Comparison of ENCODE assay signal across 12 mouse cellular contexts in genomic region chr5:150331821-150332220, GRCm38 (mm10).
DNase-seq lines count a peak whose midpoint lies in the region.
"Had no signal": no experiment of that assay in that cellular context is flagged by ENCODE, and none has a peak within 500 bp of the region (broad histone marks: within the 10 kb centered on the region; RNA-seq: fewer than 3 reads in every experiment).

No protein-coding gene starts in this region.

- no peaks in the 10 kb centered on the region for H3K9me3 ChIP-seq in heart, embryonic 10.5 days
- H3K9me3 ChIP-seq: limb, embryonic 12.5 days; neural tube, embryonic 15.5 days had no signal

- H3K27ac ChIP-seq in heart, embryonic 10.5 days = no peak overlapping the region
- H3K27ac ChIP-seq: limb, embryonic 12.5 days; neural tube, embryonic 15.5 days had no signal

- H3K4me3 ChIP-seq in heart, embryonic 10.5 days = no peak overlapping the region
- H3K4me3 ChIP-seq: heart, embryonic 13.5 days; limb, embryonic 12.5 days; neural tube, embryonic 15.5 days had no signal

- 83% methylated on average over 2 of the region's 2 CpGs for WGBS in heart, embryonic 10.5 days

- peaks cover 12% of the 10 kb centered on the region for H3K4me1 ChIP-seq in heart, embryonic 10.5 days
- H3K4me1 ChIP-seq: limb, embryonic 12.5 days; neural tube, embryonic 15.5 days had no signal

- peaks cover 8% of the 10 kb centered on the region for H3K36me3 ChIP-seq in heart, embryonic 10.5 days
- H3K36me3 ChIP-seq: limb, embryonic 12.5 days had no signal

- peak; percentile 91 for DNase-seq in heart, adult 11 months
- DNase-seq in heart, embryonic 10.5 days (ENCODE audit: low spot score) = no peak
- DNase-seq in 416B (ENCODE audit: low read depth) = peak; percentile 15
- DNase-seq in brain, adult 2 months (ENCODE audit: low read depth, low spot score) = peak; percentile 73
- DNase-seq in gastrocnemius, postnatal 10 days = peak; percentile 47
- DNase-seq in embryo, embryonic 10 days (ENCODE audit: low spot score) = no peak
- no peak for DNase-seq in thymus, postnatal 36 days
- no peak for DNase-seq in right cerebral cortex, adult 2 months (ENCODE audit: low spot score in 2 of 2)
- DNase-seq: midbrain, embryonic 14.5 days had no signal

- no peaks in the 10 kb centered on the region for H3K27me3 ChIP-seq in heart, embryonic 10.5 days (ENCODE audit: insufficient read depth, poor library complexity, severe bottlenecking)
- H3K27me3 ChIP-seq: heart, embryonic 13.5 days; limb, embryonic 12.5 days; neural tube, embryonic 15.5 days had no signal

Comparison
In these comparisons a context has a peak if more than half of its experiments do, and no peak if none do; other contexts are left out.
1. DNase-seq: peak in heart, adult 11 months (single experiment), 416B (single experiment), brain, adult 2 months (single experiment) and gastrocnemius, postnatal 10 days (single experiment); none in heart, embryonic 10.5 days (single experiment), embryo, embryonic 10 days (single experiment), thymus, postnatal 36 days (0 of 2) and right cerebral cortex, adult 2 months (0 of 2).